Comparison of ENCODE assay signal across 9 mouse cellular contexts in the genomic region with DNA sequence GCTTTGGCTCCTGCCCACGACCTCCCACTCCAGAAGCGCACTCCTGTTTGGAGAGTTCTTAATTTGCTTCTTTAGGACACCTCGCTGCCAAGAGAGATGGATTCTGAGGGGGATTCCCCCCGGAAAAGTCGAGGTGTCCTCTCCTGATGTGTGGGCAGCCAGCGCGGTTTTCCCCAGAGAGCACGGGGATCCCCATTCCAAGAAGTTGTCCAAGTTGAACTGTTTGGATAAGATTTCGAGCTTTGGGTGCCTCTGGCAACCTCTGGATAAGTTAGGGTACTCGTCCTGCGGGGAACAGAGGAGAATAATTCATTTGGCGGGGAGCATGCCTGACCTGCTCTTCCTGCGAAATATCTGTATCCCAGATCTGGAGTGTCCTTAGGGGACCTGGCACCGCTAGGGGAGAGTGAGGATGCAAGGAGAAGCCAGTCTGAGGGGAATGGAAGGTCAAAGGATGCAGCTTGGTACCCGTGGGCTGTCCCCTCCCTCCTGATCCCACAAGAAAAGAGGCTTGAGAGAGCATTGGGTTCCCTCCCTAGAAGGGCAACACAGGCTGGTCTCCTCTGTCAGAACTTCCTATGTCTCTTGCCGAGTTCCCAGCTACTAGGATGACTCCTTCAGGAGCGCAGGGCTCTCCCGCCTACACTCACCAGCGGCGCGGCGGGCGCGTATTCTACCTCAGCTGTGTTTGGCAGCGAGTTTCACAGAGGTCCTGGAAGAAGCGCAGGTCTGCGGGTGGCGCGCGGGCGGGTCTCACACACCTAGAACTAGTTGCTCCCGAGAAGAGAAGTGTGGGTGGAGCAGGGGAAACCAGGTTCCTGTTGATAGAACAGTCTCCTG. TPM values are rescaled to one million over a fixed set of nuclear protein-coding genes. Genes with fewer than 3 reads are reported as not detected.
DNase-seq lines count a peak whose midpoint lies in the region; ATAC-seq lines count a peak whose summit lies in the region.
"Had no signal": no experiment of that assay in that cellular context is flagged by ENCODE, and none has a peak within 500 bp of the region (broad histone marks: within the 10 kb centered on the region; RNA-seq: fewer than 3 reads in every experiment).

No protein-coding gene starts in this region.

- H3K4me1 ChIP-seq in limb, embryonic 11.5 days (ENCODE audit: control insufficient read depth, insufficient read depth, low read length) = peaks cover 7% of the 10 kb centered on the region; the same call in 1 of the 2 replicates
- peaks cover 13% of the 10 kb centered on the region for H3K4me1 ChIP-seq in limb, embryonic 10.5 days
- H3K4me1 ChIP-seq in limb, embryonic 15.5 days = peaks cover 14% of the 10 kb centered on the region

- H3K27ac ChIP-seq in limb, embryonic 11.5 days (replicated peaks; ENCODE audit: low read depth, low read length) = no peak overlapping the region
- no peak overlapping the region for H3K27ac ChIP-seq in limb, embryonic 10.5 days
- no peak overlapping the region for H3K27ac ChIP-seq in limb, embryonic 15.5 days

- H3K4me3 ChIP-seq in limb, embryonic 11.5 days (ENCODE audit: low read depth, low read length) = no peak overlapping the region
- no peak overlapping the region for H3K4me3 ChIP-seq in limb, embryonic 10.5 days
- H3K4me3 ChIP-seq in limb, embryonic 15.5 days = 0 out of 2 replicates have a peak overlapping the region, but pooled peaks have one; percentile 1

- no peak for ATAC-seq in limb, embryonic 11.5 days (ENCODE audit: insufficient number of reproducible peaks, low FRiP score, low TSS enrichment, low read depth)
- peak; percentile 48 for ATAC-seq in frontal cortex, adult (ENCODE audit: low TSS enrichment)
- no peak for ATAC-seq in limb, embryonic 15.5 days (ENCODE audit: insufficient number of reproducible peaks, low FRiP score, low TSS enrichment, low read depth)
- no peak for ATAC-seq in erythroid progenitor cell, adult 5-6 weeks (replicated peaks; ENCODE audit: low FRiP score, poor library complexity, severe bottlenecking)

- WGBS in limb, embryonic 11.5 days = 1% methylated on average over 32 of the region's 32 CpGs
- WGBS in limb, embryonic 10.5 days = 1% methylated on average over 32 of the region's 32 CpGs
- 2% methylated on average over 32 of the region's 32 CpGs for WGBS in limb, embryonic 15.5 days

- H3K9ac ChIP-seq in limb, embryonic 11.5 days (ENCODE audit: low read length) = no peak overlapping the region
- no peak overlapping the region for H3K9ac ChIP-seq in limb, embryonic 15.5 days

- no peaks in the 10 kb centered on the region for H3K9me3 ChIP-seq in limb, embryonic 11.5 days (ENCODE audit: control insufficient read depth, low read length)
- no peaks in the 10 kb centered on the region for H3K9me3 ChIP-seq in limb, embryonic 10.5 days (replicated peaks)
- H3K9me3 ChIP-seq in limb, embryonic 15.5 days = no peaks in the 10 kb centered on the region

- DNase-seq in limb, embryonic 11.5 days (ENCODE audit: low spot score) = peak; percentile 22
- DNase-seq in limb, embryonic 10.5 days (ENCODE audit: low spot score) = no peak
- no peak for DNase-seq in gastrocnemius, adult 18-20 months (ENCODE audit: low spot score)
- DNase-seq in kidney, adult 8-10 months = no peak
- no peak for DNase-seq in urinary bladder, adult 2 months (ENCODE audit: low spot score)

- H3K27me3 ChIP-seq in limb, embryonic 11.5 days (ENCODE audit: control insufficient read depth, insufficient read depth, low read length) = peaks cover 36% of the 10 kb centered on the region
- H3K27me3 ChIP-seq in limb, embryonic 10.5 days (ENCODE audit: low read depth, poor library complexity, severe bottlenecking) = peaks cover 62% of the 10 kb centered on the region
- H3K27me3 ChIP-seq in limb, embryonic 15.5 days = peaks cover 62% of the 10 kb centered on the region

- H3K4me2 ChIP-seq in limb, embryonic 11.5 days (ENCODE audit: low read depth, severe bottlenecking) = no peak overlapping the region
- no peak overlapping the region for H3K4me2 ChIP-seq in limb, embryonic 15.5 days

- H3K36me3 ChIP-seq in limb, embryonic 11.5 days (ENCODE audit: control insufficient read depth, insufficient read depth, low read length) = no peaks in the 10 kb centered on the region
- H3K36me3 ChIP-seq in limb, embryonic 10.5 days = no peaks in the 10 kb centered on the region
- no peaks in the 10 kb centered on the region for H3K36me3 ChIP-seq in limb, embryonic 15.5 days
- H3K36me3 ChIP-seq: G1E had no signal

RNA-seq across cellular contexts. Expression of a gene that starts 1.5 kb away (rescaled TPM):
- 0.47 and 0.51 TPM in 2 replicates for polyA plus RNA-seq in limb, embryonic 11.5 days (2014; fragmentation: Nextera tagmentation; extraction: Ambion mirVana)
- polyA plus RNA-seq in limb, embryonic 10.5 days (2016; fragmentation: Nextera tagmentation; extraction: Ambion mirVana) = 0.23 and 0.41 TPM in 2 replicates
- polyA plus RNA-seq in limb, embryonic 15.5 days (2015; fragmentation: Nextera tagmentation; extraction: Ambion mirVana) = 0.73 and 1.6 TPM in 2 replicates
- total RNA-seq in gastrocnemius, adult 18-20 months (2021) = under 1 TPM in 1 of 2 experiments, not detected in 1; 0.05 TPM
- 0.10 and 0.17 TPM in 2 replicates for polyA plus RNA-seq in urinary bladder, adult 2 months (2012; rRNA removed)
- total RNA-seq in erythroid progenitor cell, adult 5-6 weeks (2015; ENCODE audit: low replicate concordance) = not detected in 2 replicates
- not detected in 2 replicates for total RNA-seq in erythroid progenitor cell, adult 5-6 weeks (2017; ENCODE audit: low replicate concordance)
- polyA plus RNA-seq: G1E had no signal
